Mouse (Mus musculus): ENCODE measurements around the gene Wscd1.

GRCm38 (mm10) chr11:71760991-71761390, 11.3 kb downstream of the Wscd1 start:
- TF ChIP-seq HCFC1 (IDR thresholded peaks at IDR 0.05; ENCODE audit: borderline replicate concordance, insufficient read depth, low read length) (no peak), CHD2 (IDR thresholded peaks at IDR 0.05; ENCODE audit: low read depth, low read length) (no peak)
